Mouse (Mus musculus): ENCODE measurements around the gene Nudt7. TPM values are rescaled to one million over a fixed set of nuclear protein-coding genes. Genes with fewer than 3 reads are reported as not detected.

Nudt7 gene
- polyA plus RNA-seq, 1 experiment, result 16.0 TPM

DNA sequence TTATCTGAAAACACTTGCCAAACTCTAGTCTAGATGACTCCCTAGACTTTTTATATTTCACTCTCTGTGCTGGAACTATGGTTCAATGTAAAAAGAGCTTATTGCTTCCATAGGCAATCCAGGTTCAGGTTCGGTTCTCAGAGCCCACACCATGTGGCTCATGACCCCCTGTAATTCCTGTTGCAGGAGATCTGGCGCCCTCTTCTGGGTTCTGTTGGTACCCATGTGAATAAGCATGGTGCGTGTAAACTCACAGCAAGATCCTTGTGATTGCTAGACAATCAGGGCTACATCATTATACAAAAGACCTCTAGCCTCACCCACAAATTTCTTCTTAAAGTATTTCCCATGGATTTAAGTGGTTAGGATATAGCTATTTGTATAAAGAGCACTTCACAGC lies 43.4 kb downstream of the Nudt7 start:
- Histone ChIP-seq H3K27ac (ENCODE audit: insufficient read depth, low read depth, low read length) (no peak overlapping the region), H3K4me1 (ENCODE audit: control insufficient read depth, insufficient read depth, low read length) (no peaks in the 10 kb centered on the region), H3K4me3 (ENCODE audit: insufficient read depth, low read length) (no peak overlapping the region)
- TF ChIP-seq CTCF (IDR thresholded peaks at IDR 0.05; ENCODE audit: low read depth, low read length), result no peak
- no peak for TF ChIP-seq POLR2A (IDR thresholded peaks at IDR 0.05; ENCODE audit: borderline replicate concordance, low read depth, low read length)

DNA sequence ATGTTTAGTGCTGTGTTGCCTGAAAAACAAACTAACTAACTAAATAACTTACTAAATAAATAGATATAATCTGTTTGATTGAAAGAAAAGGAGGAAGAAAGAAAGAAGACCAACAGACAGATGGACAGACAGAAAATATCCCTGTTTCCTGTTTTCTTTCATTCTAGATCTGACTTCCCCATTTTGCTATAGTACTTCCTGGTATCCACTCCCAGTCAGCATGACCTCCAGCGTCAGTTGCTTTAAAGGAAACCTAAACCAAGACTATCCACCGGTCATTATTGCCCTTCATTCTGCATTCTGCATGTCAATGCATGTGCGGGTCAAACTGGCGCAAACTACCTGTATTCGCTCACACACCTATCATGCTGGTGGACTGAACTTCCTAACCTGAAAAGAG lies 60.0 kb downstream of the Nudt7 start:
- H3K27ac ChIP-seq (ENCODE audit: insufficient read depth, low read depth, low read length), result peak overlapping the region; percentile 49
- peaks cover 7% of the 10 kb centered on the region for H3K4me1 ChIP-seq (ENCODE audit: control insufficient read depth, insufficient read depth, low read length)
- H3K4me3 ChIP-seq (ENCODE audit: insufficient read depth, low read length), result no peak overlapping the region
- TF ChIP-seq POLR2A (IDR thresholded peaks at IDR 0.05; ENCODE audit: borderline replicate concordance, low read depth, low read length) (no peak), CTCF (IDR thresholded peaks at IDR 0.05; ENCODE audit: low read depth, low read length) (no peak)

DNA sequence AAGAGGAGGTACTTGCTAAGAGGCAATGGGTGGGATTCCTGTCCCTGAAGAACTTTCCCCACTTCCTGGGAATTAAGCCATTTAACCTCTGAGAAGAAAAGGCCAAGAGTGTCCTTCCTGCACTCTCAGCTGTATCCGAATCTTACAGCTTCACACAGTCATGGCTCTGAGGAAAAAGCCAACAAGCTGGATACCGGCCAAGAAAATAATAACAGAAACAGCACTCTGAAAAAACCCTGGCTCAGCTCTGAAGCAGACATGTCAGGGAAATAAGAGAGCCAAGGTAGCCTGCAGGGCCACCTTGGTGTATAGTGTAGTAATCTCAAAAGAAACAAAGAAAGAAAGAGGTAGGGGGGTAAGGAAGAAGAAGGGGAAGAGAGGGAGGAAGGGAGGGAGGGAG lies 65.6 kb downstream of the Nudt7 start:
- Histone ChIP-seq H3K27ac (ENCODE audit: insufficient read depth, low read depth, low read length) (no peak overlapping the region), H3K4me3 (ENCODE audit: insufficient read depth, low read length) (no peak overlapping the region), H3K4me1 (ENCODE audit: control insufficient read depth, insufficient read depth, low read length) (no peaks in the 10 kb centered on the region)
- no peak for TF ChIP-seq CTCF (IDR thresholded peaks at IDR 0.05; ENCODE audit: low read depth, low read length)
- TF ChIP-seq POLR2A (IDR thresholded peaks at IDR 0.05; ENCODE audit: borderline replicate concordance, low read depth, low read length), result no peak

Other genes starting within 250 kb of the Nudt7 start
- not detected in 2 replicates for gene Vat1l, start 72.1 kb downstream of the Nudt7 start, polyA plus RNA-seq (2012; ENCODE audit: insufficient read depth, insufficient read length, missing spikeins)

Measured in bone marrow macrophage, adult 2 months (primary cell).